Mouse (Mus musculus) heart, adult 11 months (tissue): ENCODE measurements around the gene Mctp2.

Source experiments
- DNase-seq: peaks from one replicate; pipeline ENCODE4 v3.0.0; 2022

The Mctp2 gene

GRCm38 (mm10) chr7:72306382-72306841 is at the start of gene Mctp2:
Gene Mctp2 (minus strand): TSS chr7:72306608.
- peak; percentile 94 for DNase-seq

- no peak for DNase-seq
Observed at GRCm38 (mm10) chr7:72345901-72346300, 39.5 kb upstream of the Mctp2 start.

DNA sequence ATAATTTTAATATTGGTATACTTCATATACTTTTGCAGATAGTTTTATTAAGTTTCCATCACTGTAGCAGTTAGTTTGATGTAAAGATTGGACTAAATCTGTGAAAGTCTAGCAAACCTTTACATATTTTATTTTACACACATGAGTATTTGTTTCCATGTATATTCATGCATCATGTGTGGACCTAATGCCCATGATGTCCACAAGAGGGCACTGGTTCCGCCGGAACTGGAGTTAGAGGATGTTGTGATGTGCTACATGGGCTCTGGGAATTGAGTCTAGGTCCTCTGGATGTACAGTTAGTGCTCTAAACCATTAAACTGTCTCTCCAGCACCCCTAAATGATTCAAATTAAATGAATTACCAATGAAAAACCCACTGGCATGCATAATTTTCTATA is 37.3 kb upstream of the Mctp2 start:
- no peak for DNase-seq

GRCm38 (mm10) chr7:72342822-72343221 is 36.4 kb upstream of the Mctp2 start:
- DNase-seq: no peak

GRCm38 (mm10) chr7:72325961-72326360 is 19.6 kb upstream of the Mctp2 start:
- no peak for DNase-seq

DNA sequence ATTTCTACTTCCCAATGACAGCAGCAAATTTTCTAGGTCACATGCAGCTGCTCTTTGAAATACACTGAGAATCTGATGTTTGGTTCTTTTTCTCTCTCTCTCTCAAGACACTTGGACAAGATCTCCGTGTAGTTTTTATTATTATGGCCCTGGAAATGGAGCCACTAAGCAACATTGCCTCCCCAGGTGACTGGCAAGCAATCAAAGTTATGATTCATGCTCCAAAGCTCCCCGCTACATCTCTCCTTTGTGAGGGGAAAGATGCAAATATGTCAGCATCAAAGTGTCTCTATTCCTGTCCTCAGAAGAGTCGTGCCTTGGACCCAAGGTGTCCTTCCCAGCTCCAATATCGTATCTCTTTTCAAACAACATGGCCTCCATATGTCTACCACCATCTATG is 14.5 kb upstream of the Mctp2 start:
- no peak for DNase-seq

DNA sequence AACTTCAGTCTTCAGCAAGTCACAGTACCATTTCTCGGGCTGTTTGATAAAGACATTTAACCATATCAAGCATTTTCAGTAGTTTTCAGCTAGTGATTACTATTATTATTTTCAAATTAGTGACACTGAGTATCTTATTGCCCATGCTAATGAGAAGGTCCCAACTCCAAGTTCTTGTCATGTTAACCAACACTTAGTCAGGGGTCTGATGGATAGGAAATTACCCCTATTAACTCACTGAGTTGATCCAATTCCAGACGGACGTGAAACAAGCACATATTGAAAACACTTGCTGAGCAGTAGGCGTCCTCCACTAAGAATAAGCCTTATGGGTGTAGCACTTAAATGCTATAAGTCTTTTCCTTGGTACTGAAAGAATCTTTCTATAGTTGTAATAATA is 14.0 kb upstream of the Mctp2 start:
- DNase-seq: no peak

- no peak for DNase-seq
Observed at GRCm38 (mm10) chr7:72314395-72315060, 8.1 kb upstream of the Mctp2 start.

DNA sequence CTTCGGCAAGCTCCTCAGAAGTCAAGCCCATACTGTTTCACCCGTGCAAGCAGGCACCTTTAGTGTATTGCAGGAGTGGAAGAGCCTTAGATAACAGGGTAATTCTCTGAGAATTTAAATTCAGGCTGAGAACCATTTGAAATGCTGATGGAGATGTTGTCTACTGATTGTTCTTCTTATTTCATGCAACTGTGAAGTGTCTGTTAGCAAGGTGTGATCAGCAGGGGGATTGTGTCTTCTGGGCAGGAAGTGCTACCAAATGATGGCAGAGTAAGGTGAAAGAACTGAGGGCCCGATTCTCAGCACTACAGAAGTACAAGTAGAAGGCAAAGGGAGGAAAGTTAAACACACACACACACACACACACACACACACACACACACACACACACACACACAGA is 7.5 kb upstream of the Mctp2 start:
- DNase-seq: no peak

DNA sequence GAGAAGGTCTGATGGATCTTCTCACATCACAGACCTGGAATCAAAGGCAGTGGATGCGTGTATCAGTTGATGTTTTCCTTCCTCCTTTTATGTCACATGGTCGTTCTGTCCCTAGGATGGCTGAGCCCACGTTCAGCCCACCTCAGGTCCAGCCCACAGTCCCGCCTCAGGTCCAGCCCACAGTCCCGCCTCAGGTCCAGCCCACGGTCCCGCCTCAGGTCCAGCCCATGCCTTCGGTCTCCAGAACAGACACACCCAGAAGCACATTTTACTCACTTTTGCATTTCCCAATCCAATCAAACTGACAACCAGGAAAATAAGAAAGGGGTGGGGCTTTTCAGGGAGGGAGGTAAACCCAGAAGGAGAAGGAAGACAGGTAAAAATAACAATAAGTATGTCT is 5.2 kb upstream of the Mctp2 start:
- DNase-seq: no peak

- DNase-seq: no peak
Observed at GRCm38 (mm10) chr7:72308078-72308477, 1.7 kb upstream of the Mctp2 start.

- no peak for DNase-seq
Observed at GRCm38 (mm10) chr7:72306847-72307246, 439 bp upstream of the Mctp2 start.

- no peak for DNase-seq
Observed at GRCm38 (mm10) chr7:72305971-72306370, 437 bp downstream of the Mctp2 start.

DNA sequence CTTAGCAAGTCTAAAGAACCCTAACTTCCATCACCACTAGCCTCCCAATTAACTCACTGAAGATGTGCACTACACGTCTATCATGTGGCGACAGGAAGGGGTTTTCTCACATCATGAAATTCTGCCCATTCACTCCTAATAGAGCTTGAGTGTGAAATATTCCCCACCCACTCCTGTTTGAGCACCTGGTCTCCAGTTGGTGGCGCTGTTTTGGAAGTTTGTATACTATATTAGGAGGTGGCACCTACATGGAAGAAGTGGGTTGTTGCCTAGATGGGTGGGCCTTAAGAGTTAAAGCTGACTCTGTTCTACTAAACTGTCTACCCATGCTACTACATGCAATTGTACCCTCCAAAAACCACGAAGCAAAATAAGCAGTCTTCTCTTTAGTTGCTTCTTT is 4.7 kb downstream of the Mctp2 start:
- no peak for DNase-seq

DNA sequence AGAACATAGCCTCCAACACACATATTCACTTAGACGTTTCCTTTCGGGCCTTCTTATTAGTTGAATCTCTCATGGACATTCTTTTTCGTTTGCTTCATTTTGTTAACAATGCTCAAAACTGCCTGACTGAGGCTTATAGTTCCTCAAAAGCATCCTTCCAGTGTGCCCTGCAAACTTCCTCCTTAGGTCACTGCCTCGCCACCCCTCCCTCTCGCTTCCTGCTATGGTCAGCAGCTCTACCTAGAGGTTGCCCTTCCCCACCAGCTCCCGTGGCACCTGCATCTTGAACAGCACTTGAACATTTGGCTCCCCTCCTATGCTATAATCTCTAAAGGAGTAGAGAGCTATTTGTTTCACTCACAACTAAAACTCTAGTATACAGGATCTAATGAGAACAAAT is 6.7 kb downstream of the Mctp2 start:
- no peak for DNase-seq

DNA sequence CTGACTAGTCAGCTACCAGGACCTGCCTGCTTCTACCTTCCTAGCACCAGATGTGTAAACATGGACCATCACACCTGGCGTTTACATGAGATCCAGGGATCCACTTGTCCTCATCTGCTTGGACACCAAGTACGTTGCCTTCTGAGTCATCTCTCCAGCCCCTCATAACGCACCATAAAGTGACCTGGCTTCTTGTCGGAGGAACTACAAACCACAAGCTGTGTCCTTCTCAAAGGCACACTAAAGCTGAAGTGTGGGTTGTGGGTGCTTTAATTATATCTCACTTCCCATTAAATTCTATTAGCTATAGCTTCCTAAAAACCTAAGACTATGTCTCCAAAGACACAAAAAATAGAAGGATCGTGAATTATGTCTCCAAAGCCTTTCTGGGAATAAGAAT is 9.4 kb downstream of the Mctp2 start:
- no peak for DNase-seq

GRCm38 (mm10) chr7:72296171-72296570 is 10.2 kb downstream of the Mctp2 start:
- no peak for DNase-seq

DNA sequence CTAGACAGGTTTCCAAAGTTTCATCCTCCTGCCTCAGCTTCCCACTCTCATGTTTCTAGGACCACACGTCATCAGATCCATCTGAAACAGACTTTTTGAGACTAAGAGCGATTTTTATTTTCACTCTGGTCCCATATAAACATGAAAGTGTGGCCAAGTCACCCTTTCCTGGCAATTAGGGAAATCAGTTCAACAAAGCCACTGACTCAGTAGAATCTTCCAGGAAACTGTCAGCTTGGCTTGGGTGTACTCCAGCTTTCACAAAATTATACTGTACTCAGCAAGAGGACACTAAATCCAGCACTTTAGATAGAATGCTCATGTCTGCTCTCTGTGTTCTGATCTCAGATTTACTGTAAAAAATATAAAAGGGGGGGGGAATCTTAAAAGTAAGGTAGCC is 11.5 kb downstream of the Mctp2 start:
- no peak for DNase-seq

DNA sequence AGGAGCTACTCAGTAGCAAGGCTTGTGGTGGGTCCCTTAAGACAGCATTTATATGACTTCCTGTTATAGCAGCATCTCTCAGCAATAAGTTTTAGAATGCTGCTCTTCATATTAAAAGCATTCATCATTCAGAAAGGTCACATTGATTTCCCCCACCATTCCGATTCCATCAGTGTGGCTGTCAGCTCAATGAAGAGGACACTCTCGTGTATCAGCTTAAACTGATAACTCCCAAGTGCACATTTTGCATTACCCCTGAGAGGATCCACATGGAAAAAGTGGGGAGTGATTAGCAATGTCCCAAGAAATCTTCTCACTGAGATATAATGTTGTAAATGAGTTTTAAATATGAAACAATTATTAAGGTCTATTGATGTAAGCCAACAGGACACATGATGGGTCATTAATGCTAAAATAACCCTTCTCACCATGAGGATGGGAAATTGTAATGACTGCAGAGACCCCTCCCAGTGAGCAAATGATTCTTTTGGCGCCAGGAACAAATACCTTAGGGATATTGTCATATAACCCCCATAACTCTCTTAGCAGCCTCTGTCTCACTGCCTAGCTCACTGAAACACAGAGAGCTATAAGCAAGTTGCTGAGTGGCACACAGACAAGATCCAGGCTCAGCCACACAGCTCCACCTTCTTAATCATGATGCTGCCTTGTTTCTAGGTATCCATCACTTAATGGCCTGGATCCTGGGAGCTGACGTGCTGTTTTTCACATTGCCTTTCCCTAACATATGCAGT is 12.4 kb downstream of the Mctp2 start:
- DNase-seq: no peak

DNA sequence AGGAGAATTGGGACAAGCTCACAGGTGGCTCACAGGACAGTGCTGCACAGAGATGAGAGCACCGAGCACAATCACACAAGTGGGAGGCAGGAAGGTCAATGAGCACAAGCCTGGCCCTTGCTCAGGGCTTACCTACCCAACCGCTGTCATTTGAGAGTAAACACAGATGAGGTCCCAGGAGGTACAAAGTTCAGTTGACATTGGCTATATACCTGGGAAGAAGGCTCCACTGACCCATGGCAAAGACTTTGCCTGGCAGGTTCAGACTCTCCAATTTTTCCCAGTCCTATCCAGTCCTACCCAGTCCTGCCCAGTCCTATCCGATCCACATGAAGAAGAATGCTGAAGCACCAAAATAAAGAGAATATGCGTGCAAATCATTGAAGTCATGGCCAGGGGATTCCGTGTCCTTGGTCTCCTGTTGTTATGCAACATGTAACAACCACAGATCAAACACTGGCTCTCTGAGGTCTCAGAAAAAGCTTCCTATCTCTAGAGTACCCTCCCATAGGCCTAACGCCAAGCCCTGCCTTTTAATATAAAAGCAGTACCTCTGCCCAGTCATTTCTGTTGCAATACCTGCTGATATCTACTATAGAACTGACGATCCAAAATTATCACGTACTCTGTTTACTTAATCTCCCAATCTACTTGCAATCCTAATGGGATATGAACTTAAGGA is 14.0 kb downstream of the Mctp2 start:
- DNase-seq: no peak

DNA sequence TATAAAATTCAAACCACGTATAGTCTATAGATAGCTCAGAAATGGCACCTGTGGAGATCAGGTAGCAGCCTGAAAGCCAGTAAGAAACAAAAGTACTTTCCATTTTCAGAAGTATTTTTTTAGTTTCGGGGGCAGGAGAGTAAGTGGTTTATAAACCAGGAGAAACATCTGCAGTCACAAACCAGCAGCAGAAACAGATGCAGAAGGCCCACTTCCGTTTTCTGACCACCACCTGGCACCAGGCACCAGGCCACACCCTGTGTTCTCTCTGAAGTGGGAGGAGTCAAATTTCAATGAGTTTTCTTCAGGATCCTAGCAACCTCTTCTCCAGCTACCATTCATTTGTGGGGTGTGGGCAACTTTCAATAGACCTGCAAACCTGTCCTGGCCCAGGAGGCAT is 25.7 kb downstream of the Mctp2 start:
- DNase-seq: no peak

GRCm38 (mm10) chr7:72278412-72278811 is 28.0 kb downstream of the Mctp2 start:
- peak; percentile 39 for DNase-seq

- peak; percentile 76 for DNase-seq
Observed at GRCm38 (mm10) chr7:72275513-72275912, 30.9 kb downstream of the Mctp2 start.

GRCm38 (mm10) chr7:72271546-72271945 is 34.9 kb downstream of the Mctp2 start:
- peak; percentile 30 for DNase-seq
